Mouse (Mus musculus) hindbrain, embryonic 14.5 days (tissue): ENCODE results near the gene Pigs. TPM values are rescaled to one million over a fixed set of nuclear protein-coding genes. Genes with fewer than 3 reads are reported as not detected.
A peak's percentile ranks its signal among the peaks of the same experiment; 100 is the strongest.

Experiments
- ATAC-seq: fragments of 200-750 bp; cut with Nextera tagmentation; 2 replicates; pipeline ENCODE4 v1.8.0; 2017; ENCODE audit warnings: moderate number of reproducible peaks, mild to moderate bottlenecking, moderate TSS enrichment, moderate library complexity; ENCODE audit not compliant: low FRiP score
- DNase-seq: peaks from one replicate; pipeline ENCODE4 v3.0.0-alpha.2; 2015; ENCODE audit warnings: low spot score
- H3K27ac ChIP-seq: fragments of 300-500 bp; sonication (generic); 2 replicates; pipeline ENCODE4 v1.5.1; 2014; ENCODE audit warnings: mild to moderate bottlenecking, moderate library complexity
- H3K27me3 ChIP-seq: fragments of 300-500 bp; sonication (generic); 2 replicates; pipeline ENCODE4 v1.6.1; 2014; ENCODE audit warnings: mild to moderate bottlenecking, low read length, mixed read lengths; ENCODE audit not compliant: control insufficient read depth, insufficient read depth
- H3K36me3 ChIP-seq: fragments of 300-500 bp; sonication (generic); replicated peaks from 2 replicates; pipeline ENCODE4 v1.6.1; 2014; ENCODE audit not compliant: control insufficient read depth, insufficient read depth
- H3K4me1 ChIP-seq: fragments of 300-500 bp; sonication (generic); replicated peaks from 2 replicates; pipeline ENCODE4 v1.6.1; 2014; ENCODE audit warnings: antibody characterized with exemption, low read length, mixed read lengths; ENCODE audit not compliant: control insufficient read depth, insufficient read depth
- H3K4me2 ChIP-seq: fragments of 300-500 bp; sonication (generic); replicated peaks from 2 replicates; pipeline ENCODE4 v1.6.1; 2014; ENCODE audit warnings: mild to moderate bottlenecking, moderate library complexity
- H3K4me3 ChIP-seq: fragments of 300-500 bp; sonication (generic); replicated peaks from 2 replicates; pipeline ENCODE4 v1.5.1; 2014; ENCODE audit warnings: mild to moderate bottlenecking, low read length
- H3K9ac ChIP-seq: fragments of 300-500 bp; sonication (generic); 2 replicates; pipeline ENCODE4 v1.6.1; 2014
- H3K9me3 ChIP-seq: fragments of 300-500 bp; sonication (generic); 2 replicates; pipeline ENCODE4 v1.6.1; 2016; ENCODE audit warnings: low read length; ENCODE audit not compliant: control insufficient read depth
- WGBS: fragments of 180-500 bp; shearing (Covaris S2); extraction: QIAGEN DNeasy Blood & Tissue Kit; methylation state at CpG from one replicate; pipeline ENCODE4 v1.1.7; 2014; 5-methylcytosine and 5-hydroxymethylcytosine counted together
- polyA plus RNA-seq: library from polyadenylated mRNA; unstranded; fragments of >200 nt; fragmentation: Nextera tagmentation; extraction: Ambion mirVana; gene quantifications from 2 replicates; pipeline ENCODE4 v1.2.1, GENCODE M21; 2014

The Pigs gene
- polyA plus RNA-seq, 1 experiment from 2014 or later = 76.5 TPM

DNA sequence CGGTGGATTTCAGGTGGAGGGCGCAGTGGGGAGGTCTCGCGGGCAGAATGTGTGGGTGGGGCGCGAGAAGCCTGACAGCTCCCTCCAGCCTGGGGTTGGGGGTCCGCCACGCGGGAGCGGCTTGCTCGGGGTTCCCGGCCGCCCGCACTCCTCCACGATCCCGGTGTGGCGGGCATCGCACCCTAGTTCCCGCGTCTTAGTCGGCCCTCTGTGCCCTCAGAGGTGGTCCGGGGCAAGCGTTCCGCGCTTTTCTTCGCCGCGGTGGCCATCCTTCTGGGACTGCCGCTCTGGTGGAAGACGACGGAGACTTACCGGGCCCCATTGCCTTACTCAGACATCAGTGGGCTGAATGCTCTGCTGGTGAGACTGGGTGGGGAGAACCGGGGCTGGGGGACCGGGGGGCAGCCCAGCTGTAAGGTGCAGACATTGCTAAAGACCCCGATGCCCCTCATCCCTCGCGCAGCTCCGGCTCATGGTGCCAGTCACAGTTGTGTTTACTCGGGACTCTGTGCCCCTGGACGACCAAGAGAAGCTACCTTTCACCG, 369 bp downstream of the Pigs start:
- Histone ChIP-seq H3K36me3 (peaks cover 18% of the 10 kb centered on the region; the same call in 1 of the 2 replicates), H3K9ac (peak overlapping the region; percentile 74), H3K27me3 (no peaks in the 10 kb centered on the region), H3K4me3 (peak overlapping the region; percentile 78), H3K27ac (no peak overlapping the region), H3K4me2 (peak overlapping the region; percentile 82), H3K4me1 (peaks cover 9% of the 10 kb centered on the region), H3K9me3 (no peaks in the 10 kb centered on the region)
- under 1% methylated on average over 39 of the region's 41 CpGs for WGBS
- no peak for DNase-seq
- peak; percentile 73 for ATAC-seq

DNA sequence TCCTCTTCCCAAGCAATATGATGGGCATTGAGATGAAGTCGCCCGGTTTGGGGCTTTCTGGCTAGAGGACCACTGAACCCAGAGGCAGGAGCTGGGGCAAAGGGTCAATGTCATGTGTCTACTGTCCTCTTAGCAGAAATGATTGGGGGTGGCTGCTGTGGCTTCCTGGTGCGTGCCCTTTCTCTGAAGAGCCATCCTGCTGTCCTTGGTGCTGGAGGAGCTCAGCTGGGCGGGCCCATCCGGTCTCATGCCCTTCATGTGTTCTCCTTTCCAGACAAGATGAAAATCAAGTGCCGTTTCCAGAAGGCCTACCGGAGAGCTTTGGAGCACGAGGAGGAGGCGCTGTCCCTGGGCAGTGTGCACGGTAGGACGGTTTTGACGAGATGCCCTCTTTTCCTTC, 4.5 kb downstream of the Pigs start:
- H3K4me3 ChIP-seq = no peak overlapping the region
- H3K27ac ChIP-seq = no peak overlapping the region
- H3K4me2 ChIP-seq = no peak overlapping the region
- ATAC-seq = no peak
- no peak overlapping the region for H3K9ac ChIP-seq
- peaks cover 9% of the 10 kb centered on the region for H3K4me1 ChIP-seq
- 94% methylated on average over 12 of the region's 12 CpGs for WGBS
- no peaks in the 10 kb centered on the region for H3K27me3 ChIP-seq
- peaks cover 55% of the 10 kb centered on the region for H3K36me3 ChIP-seq
- no peaks in the 10 kb centered on the region for H3K9me3 ChIP-seq
- DNase-seq = no peak

DNA sequence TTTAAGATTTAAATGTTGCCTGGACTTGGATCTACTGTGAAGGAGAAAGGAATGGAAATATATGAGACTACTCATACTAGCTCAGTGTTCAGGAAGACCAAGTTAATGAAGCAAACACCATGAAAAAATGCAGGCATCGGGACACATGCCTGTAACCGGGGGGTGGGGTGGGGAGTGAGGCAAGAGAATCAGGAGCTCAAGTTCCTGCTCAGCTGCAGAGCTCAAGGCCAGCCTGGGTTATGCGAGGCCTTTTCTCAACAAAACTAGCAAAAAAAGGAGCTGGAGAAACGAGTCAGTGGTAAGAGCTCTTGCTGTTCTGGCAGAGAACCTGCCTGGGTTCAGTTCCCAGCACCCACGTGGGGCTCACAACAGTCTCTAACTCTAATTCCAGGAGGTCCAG, 5.8 kb downstream of the Pigs start:
- no peak for ATAC-seq
- no peak overlapping the region for H3K9ac ChIP-seq
- no peaks in the 10 kb centered on the region for H3K27me3 ChIP-seq
- H3K4me1 ChIP-seq = peaks cover 7% of the 10 kb centered on the region
- H3K36me3 ChIP-seq = peaks cover 66% of the 10 kb centered on the region
- no peak overlapping the region for H3K4me3 ChIP-seq
- H3K4me2 ChIP-seq = no peak overlapping the region
- no peak for DNase-seq
- H3K9me3 ChIP-seq = no peaks in the 10 kb centered on the region
- 93% methylated on average over 5 of the region's 5 CpGs for WGBS
- no peak overlapping the region for H3K27ac ChIP-seq

DNA sequence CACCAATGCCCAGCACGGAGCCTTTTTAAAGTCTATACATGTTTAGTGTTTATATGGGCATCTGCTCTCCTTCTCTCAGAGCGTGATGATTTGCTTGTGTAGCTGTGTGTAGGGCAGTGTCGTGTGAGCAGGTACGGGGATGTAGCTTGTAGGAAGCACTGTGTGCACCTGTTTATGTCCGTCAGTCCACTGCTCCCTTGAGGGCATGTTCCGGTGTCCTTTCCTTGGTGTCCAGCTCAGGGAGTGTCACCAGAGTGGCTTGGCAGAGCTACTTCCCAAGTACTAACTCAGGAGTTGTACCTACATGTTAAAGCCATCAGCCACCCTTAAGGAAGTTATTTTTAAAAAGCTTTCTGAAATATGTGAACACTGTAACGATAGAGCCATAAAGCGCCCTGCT, 8.8 kb downstream of the Pigs start:
- Histone ChIP-seq H3K27me3 (no peaks in the 10 kb centered on the region), H3K4me2 (no peak overlapping the region), H3K9me3 (no peaks in the 10 kb centered on the region), H3K36me3 (peaks cover 89% of the 10 kb centered on the region), H3K4me1 (no peaks in the 10 kb centered on the region), H3K27ac (no peak overlapping the region), H3K4me3 (no peak overlapping the region), H3K9ac (no peak overlapping the region)
- DNase-seq = no peak
- no peak for ATAC-seq
- 96% methylated on average over 8 of the region's 8 CpGs for WGBS

DNA sequence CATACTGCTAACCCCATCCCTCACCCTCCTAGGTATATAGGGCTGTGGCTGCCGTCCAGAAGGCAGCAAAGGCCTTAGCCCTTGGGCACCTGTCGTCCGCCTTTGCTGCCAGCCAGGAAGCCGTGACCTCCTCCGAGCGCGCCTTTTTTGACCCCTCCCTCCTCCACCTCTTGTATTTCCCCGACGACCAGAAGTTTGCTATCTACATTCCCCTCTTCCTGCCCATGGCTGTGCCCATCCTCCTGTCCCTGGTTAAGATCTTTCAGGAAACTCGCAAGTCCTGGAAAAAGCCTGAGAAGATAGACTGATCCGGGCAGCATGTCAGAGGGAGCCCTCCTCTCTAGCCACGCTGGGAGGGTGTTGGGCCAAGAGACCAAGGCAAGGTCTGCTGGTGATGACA, 13.5 kb downstream of the Pigs start:
- ATAC-seq = no peak
- Histone ChIP-seq H3K27me3 (no peaks in the 10 kb centered on the region), H3K36me3 (peaks cover 48% of the 10 kb centered on the region), H3K27ac (no peak overlapping the region), H3K4me1 (peaks cover 24% of the 10 kb centered on the region), H3K9me3 (no peaks in the 10 kb centered on the region), H3K9ac (no peak overlapping the region), H3K4me3 (no peak overlapping the region), H3K4me2 (no peak overlapping the region)
- no peak for DNase-seq
- 83% methylated on average over 12 of the region's 12 CpGs for WGBS

DNA sequence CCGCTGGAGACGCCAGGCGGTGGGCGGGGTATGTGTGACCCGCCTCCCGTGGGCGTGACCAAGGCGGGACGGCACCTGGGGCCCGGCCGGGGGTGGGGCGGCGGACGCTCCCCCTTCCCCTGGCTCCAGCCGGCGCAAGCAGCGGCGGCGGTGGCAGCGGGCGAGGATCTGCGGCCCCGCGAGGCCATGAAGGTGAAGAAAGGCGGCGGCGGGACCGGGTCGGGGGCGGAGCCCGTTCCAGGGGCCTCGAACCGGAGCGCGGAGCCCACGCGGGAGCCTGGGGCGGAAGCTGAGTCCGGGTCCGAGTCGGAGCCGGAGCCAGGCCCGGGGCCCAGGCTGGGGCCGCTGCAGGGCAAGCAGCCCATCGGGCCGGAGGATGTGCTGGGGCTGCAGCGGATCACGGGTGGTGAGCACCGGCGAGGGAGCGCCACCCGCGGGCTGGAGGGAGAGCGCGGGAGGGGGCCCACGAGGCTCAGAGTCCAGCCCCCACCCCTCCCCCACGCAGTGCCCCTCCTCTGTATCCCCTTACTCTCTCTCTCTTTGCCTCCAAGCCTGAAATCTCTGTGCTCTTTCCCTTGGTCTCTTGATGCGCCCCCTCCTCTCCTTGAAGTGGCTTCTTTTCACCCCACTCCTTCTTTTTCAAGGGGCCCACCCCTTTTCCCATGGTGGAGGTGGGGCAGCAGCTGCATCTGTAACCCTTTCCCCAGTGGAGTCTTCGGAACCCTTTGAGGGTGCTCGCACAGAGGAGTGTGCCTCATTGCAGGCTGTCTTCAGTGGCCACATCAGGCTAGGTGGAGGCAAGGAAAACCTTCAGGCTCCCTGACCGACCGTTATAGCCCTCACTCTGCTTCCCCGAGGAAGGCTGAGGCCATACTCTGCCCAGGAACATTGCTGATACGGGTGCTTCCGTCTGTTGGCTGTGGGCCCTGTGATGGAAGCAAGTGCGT, 15.4 kb downstream of the Pigs start, which contains the start of gene Unc119:
TSS of gene Unc119 (plus strand) at position 102 of the 947 bp plus-strand sequence.
- DNase-seq (peak; percentile 73), ATAC-seq (peak; percentile 77)
- Histone ChIP-seq H3K9ac (peak within 1 kb of the TSS; percentile 97), H3K4me3 (peak within 1 kb of the TSS; percentile 96), H3K4me2 (peak within 1 kb of the TSS; percentile 85), H3K9me3 (no peaks in the 10 kb centered on the region), H3K36me3 (peaks cover 38% of the 10 kb centered on the region), H3K27ac (peak within 1 kb of the TSS; percentile 90), H3K4me1 (peaks cover 28% of the 10 kb centered on the region), H3K27me3 (no peaks in the 10 kb centered on the region)
- WGBS = under 1% methylated on average over 58 of the region's 66 CpGs

DNA sequence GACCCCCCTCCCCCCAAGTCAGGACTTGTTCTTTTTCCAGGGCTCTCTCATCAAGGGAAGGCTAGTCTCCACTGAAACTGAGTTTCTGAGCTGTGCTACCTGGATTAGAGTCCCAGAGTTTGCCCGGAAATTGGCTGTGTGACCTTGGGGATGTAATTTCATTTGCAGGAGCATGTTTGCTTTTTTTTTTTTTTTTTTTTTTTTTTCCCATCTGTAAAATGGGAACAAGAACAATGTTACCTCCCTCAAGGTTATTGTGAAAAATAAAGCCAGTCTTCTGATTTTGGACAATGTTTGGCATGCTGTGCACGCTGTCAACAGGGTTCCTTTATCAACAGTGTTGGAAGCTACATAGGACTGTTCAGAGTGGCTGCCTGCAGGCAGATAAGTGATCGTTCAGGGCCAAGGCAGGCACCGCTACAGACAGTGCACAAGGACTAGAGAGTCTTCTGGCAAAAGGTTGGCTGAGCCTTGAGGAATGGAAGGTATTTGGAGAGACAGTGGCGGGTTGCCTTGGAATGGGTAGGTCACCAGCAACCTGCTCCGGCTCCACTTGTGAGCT, 16.2 kb downstream of the Pigs start:
- H3K27ac ChIP-seq = peak overlapping the region; percentile 90
- H3K36me3 ChIP-seq = peaks cover 35% of the 10 kb centered on the region
- H3K9me3 ChIP-seq = no peaks in the 10 kb centered on the region
- H3K27me3 ChIP-seq = no peaks in the 10 kb centered on the region
- peak overlapping the region; percentile 85 for H3K4me2 ChIP-seq
- ATAC-seq (no peak), DNase-seq (peak; percentile 24)
- 79% methylated on average over 6 of the region's 6 CpGs for WGBS
- peak overlapping the region; percentile 96 for H3K4me3 ChIP-seq
- H3K4me1 ChIP-seq = peaks cover 28% of the 10 kb centered on the region
- H3K9ac ChIP-seq = peak overlapping the region; percentile 97

DNA sequence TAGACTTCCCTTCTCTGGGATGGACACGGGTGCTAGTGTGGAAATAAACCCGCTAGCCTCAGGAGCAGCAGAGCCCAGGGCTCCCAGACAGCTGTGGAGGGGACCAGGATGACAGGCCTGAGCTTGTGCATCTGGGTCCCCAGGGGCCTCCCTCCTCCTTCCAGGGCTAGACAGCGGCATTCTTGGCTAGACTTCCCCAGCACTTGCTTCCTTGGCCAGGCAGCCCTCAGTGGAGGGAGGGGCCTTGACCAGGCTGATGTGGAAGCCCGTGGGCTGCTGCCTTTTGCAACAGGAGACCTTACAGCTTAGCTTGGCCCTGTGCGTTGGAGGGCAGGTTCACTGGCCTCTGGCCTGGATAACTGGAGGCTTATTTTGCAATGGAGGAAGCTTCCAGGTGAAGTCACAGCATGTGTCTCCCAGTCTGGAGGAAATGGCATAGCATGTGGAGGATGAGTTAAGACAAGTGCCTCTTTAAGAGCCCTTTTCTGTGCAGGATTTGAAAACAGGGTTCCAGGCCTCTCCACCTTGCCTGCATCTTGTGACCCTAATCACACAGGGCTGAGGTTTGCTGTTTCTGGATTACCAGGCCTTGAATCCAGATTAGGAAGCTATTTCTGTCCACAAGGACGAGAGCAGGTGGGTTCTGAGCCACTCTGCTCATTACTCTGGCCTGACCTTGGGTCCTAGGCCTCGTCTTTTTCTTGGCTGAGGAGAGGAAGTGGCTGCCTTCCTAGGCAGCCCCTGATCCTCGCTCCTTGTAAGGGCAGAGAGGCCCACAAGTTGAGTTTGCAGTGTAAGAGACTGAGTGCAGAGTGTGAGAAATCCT, 16.9 kb downstream of the Pigs start:
- peaks cover 28% of the 10 kb centered on the region for H3K4me1 ChIP-seq
- peaks cover 28% of the 10 kb centered on the region for H3K36me3 ChIP-seq
- ATAC-seq (no peak), DNase-seq (peak; percentile 24)
- no peak overlapping the region for H3K27ac ChIP-seq
- peak overlapping the region; percentile 96; the same call in 1 of the 2 replicates for H3K4me3 ChIP-seq
- H3K27me3 ChIP-seq = no peaks in the 10 kb centered on the region
- 0 out of 2 replicates have a peak overlapping the region, but pooled peaks have one; percentile 5 for H3K9ac ChIP-seq
- peak overlapping the region; percentile 85 for H3K4me2 ChIP-seq
- no peaks in the 10 kb centered on the region for H3K9me3 ChIP-seq
- WGBS = 55% methylated on average over 8 of the region's 8 CpGs
